Mouse (Mus musculus) urinary bladder, adult 2 months (tissue): ENCODE data around the gene Eid3. TPM values are rescaled to one million over a fixed set of nuclear protein-coding genes. Genes with fewer than 3 reads are reported as not detected.

Source experiments
- DNase-seq: peaks from one replicate; pipeline ENCODE4 v3.0.0; 2022; ENCODE audit warnings: low spot score
- polyA plus RNA-seq: library from polyadenylated mRNA; depleted of rRNA; stranded (reverse); fragments of >200 nt; gene quantifications from 2 replicates; pipeline ENCODE4 v1.2.3, GENCODE M21; 2012

Gene Eid3
- polyA plus RNA-seq, 1 experiment = 0.22 TPM

DNA sequence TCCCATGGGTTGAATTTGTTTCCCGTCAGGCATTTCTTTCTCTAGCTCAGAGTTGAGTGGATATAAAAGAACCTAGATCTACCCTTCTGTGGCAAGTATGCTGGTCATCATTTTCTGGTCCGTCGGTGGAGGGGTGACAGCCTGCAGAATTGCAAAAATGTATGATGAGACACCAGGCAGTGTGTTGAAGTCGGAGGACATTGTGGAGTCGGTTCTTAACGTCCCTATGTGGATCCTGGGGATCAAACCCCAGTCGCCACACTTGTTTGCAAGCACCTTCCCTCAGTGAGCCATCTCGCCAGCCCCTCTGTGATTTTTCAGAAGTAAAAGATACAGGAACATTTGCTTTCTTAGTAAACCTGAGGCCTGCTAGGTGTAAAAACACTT, 5.5 kb upstream of the Eid3 start:
- no peak for DNase-seq

DNA sequence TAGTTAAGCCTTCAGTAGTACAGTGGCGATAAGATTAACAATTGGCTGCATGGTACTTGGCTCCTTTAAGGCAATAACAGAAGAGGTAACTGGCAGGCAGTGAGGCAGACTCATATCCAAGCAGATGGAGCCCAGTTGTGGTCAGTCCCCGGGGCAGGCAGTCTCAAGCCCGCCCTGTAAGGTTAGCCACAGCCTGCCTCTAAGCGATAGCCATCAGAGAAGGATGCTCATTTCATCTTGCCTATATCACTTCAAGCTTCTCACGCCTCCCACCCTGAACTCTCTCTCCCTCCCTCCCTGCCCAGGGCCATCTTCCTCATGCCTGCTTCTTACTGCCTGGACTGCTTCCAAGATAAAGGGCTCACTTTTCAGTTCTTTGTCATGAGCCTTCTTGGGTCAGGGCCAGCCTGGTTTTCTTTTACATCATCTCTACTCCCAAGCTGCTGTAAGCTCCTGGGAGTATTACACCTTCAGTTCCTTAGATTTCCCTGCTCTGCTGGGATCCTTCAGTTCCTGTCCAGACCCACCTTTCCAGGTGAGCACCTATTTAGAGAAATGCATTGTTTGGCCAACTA, 3.2 kb upstream of the Eid3 start:
- DNase-seq = no peak

DNA sequence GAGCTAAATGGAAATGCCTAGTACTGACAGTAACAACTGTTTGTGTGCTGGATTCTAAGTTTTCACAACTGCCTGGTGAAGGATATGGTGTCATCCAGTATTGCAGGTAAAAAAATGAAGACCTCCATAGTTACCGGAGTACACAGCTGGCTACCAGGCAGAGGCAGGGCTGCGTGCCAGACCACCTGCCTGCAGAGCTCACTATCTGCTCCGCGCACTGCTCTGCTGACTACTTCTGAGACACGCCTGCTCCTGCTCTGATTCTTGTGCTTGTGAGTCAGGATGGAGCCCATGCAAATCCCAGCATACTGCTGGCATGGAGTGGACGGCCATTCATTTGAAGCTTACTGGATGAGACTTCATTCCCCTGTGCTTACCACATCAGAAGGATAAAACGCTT, 2.6 kb upstream of the Eid3 start:
- DNase-seq = no peak

- no peak for DNase-seq
Measured at GRCm38 (mm10) chr10:82866832-82867231, 406 bp downstream of the Eid3 start.

GRCm38 (mm10) chr10:82868418-82869086, 2.1 kb downstream of the Eid3 start:
- no peak for DNase-seq

GRCm38 (mm10) chr10:82875446-82875845, 9.0 kb downstream of the Eid3 start:
- no peak for DNase-seq

- no peak for DNase-seq
Measured at GRCm38 (mm10) chr10:82876076-82876796, 9.8 kb downstream of the Eid3 start.

GRCm38 (mm10) chr10:82887354-82887753, 20.9 kb downstream of the Eid3 start:
- no peak for DNase-seq

- no peak for DNase-seq
Measured at GRCm38 (mm10) chr10:82888576-82888975, 22.1 kb downstream of the Eid3 start.

DNA sequence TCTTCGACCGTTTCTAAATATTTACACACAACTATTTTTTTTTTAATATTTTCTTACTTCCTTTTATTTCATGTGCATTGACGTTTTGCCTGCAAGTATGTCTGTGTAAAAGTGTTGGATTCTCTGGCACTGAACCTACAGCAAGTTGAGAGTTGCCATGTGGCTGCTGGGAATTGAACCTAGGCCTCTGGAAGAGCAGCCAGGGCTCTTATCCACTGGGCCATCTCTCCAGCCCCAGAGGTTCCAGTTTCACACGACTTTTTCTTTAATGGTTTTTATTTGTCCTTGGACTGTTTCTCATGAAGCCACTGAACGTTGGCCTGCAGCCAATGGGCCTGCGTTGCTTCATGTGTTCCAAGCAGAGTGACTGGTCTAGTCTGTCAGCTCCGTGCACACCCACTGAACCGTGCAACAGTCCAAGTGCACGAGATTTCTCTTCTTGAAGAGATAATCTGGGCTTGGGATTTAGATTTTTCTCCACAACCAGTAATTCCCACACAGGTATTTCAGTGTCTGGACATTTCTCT, 23.1 kb downstream of the Eid3 start:
- peak; percentile 36 for DNase-seq

DNA sequence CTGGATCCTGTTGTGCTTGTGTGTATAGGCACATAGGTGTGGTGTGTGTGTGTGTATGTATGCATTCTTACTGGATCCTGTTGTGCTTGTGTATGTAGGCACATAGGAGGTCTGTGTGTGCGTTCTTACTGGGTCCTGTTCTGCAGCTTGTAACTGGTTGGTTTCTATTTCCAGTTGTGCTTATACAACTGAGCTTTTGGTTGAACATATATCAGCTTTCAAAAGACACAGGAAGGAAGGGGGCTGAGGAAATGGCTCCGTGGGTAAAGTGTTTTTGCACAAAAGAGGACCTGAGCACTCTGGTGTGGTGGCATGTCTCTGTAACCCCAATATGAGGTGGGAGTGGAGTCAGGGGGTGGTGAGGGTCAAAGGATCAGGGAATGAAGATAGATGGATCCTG, 24.5 kb downstream of the Eid3 start:
- DNase-seq = no peak

- DNase-seq = no peak
Measured at GRCm38 (mm10) chr10:82891427-82891826, 25.0 kb downstream of the Eid3 start.

DNA sequence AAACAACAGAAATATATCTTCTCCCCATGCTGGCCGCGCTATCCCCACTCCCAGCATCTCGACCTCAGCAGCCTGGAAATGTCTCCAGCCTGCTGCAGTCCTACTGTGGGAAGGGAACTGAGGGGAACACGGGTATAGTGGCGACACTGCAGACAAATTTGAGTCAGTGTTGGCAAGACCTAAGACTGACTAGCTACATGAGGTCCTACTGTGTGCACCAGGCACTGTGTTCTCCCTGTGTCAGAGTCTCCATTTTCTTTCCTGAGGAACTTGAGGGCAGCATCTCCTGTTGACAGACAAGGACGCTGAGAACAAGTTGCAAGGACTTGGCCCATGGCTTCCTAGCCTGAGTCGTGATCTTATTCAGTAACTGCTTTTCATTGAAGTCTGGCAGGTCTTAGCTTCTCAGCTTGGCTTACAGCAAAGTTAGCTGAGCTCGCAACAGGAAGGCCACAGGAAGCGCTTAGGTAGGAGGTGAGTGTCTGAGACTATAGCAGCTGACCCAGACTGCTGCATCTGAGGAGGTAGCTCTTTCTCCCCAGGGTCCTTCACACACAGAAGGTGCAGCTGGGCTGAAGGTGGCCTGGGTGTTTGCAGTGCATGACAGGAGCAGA, 26.1 kb downstream of the Eid3 start:
- no peak for DNase-seq

DNA sequence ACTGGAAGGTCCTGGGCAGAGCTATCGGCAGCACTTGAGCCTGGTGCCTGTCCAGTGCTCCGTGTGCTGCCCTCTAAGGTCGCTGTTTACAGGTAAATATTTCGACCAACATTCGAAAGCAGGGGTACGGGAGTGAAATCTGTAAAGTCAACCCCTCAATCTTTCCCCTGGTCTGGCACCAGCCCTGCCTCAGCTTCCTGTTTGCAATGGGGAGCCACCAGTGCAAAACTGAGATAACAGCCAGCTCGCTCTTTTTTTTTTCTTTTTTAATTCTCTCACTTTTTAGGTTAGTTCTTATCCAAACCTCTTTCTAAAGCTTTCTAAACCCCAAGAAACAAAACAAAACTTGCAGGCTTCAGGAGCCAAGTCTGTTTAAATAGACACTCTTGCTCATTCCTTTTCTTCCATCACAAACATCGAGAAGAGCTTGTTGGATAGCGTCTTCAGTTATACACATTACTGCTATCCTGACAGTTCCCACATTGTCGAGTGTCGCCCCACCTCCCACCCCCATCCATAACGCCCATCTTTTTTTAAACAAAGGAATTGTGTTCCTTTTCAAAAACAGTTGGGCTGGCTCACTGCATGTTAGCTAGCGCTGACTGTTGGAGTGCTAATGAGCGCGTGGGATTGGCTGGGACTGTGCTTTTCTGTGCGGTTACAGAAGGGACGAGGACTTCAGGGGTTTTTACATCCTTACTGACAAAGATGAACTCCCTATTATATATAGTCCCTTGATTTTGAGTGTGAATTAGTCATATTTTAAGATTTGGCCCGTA, 27.6 kb downstream of the Eid3 start:
- no peak for DNase-seq

GRCm38 (mm10) chr10:82897936-82898335, 31.5 kb downstream of the Eid3 start:
- DNase-seq = no peak

- no peak for DNase-seq
Measured at GRCm38 (mm10) chr10:82898893-82899292, 32.5 kb downstream of the Eid3 start.

DNA sequence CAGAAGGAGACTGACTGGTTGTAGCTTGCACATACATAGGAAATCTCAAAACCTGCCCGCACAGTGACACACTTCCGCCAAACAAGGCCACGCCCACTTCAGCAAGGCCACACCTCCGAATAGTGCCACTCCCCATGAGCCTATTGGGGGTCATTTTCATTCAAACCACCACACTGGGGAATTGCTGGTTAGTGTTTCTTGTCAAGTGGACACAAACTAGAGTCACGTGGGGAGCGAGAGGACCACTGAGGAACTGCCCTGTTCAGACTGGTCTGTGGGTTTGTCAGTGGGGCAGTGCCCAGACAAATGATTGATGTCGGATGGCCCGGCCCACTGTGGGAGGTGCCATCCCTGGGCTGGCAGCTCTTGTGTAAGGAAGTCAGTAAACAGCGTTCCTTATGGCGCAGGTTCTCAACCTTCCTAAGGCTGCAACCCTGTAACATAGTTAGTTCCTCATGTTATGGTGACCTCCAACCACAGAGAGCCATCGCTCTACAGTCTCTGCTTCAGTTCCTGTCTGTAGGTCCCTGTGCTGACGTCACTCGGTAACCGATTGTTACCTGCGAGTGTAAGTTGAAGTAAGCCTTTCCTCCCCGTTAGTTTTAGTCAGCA, 33.5 kb downstream of the Eid3 start:
- no peak for DNase-seq

DNA sequence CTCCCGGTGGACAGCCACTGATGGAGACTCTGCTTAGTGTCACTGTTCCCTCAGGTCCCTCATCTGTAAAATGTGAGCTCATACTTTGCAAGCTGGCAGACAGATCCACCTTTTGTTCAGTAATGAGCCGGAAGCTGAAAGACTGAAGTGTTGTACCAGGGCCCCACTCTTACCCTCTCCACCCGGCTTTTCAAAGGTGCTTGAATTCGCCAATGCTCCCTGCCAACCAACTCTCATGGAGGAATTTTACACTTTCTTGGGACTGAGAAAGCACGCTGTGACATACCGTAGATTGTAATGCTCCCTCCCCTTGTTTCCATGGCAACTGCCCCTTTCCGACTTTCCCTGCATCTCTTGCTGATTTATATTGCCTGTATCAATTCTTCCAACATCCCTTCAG, 34.1 kb downstream of the Eid3 start:
- DNase-seq = no peak

- peak; percentile 80 for DNase-seq
Measured at GRCm38 (mm10) chr10:82901436-82901835, 35.0 kb downstream of the Eid3 start.

DNA sequence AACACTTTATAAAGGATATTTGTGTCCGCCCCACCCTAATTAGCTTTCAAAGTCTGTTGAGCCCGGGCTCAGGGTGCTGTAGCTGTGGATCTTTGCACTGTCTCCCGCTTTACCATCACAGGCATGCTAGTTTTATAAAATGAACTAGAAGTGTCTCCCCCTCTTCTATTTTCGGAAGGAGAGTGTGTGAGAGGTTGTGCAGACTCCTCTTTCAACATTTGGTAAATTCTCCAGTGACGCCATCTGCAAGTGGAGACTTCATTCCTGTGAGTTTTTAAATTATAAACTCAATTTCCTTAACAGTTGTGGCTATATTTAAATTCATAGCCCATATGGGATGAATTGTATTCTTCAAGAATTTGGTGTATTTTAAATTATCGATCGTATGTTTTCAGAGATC, 42.1 kb downstream of the Eid3 start:
- no peak for DNase-seq

- no peak for DNase-seq
Measured at GRCm38 (mm10) chr10:82909382-82909781, 43.0 kb downstream of the Eid3 start.
